Mouse (Mus musculus) CH12.LX (cell line): ENCODE results near the gene Babam2. TPM values are rescaled to one million over a fixed set of nuclear protein-coding genes. Genes with fewer than 3 reads are reported as not detected.

Experiments used
- DNase-seq: peaks from one replicate; pipeline ENCODE4 v3.0.0-alpha.2; 2013; ENCODE audit errors: extremely low read depth
- H3K27ac ChIP-seq: 2 replicates; pipeline ENCODE4 v1.5.1; 2012; ENCODE audit warnings: low read depth, mild to moderate bottlenecking, control low read depth, moderate library complexity; ENCODE audit not compliant: insufficient read depth
- H3K27me3 ChIP-seq: replicated peaks from 2 replicates; pipeline ENCODE3; 2012; ENCODE audit warnings: inconsistent platforms
- H3K36me3 ChIP-seq, 2 experiments: replicated peaks in 1 of 2; 2 replicates each; pipeline versions ENCODE3 to v1.6.1; 2012; ENCODE audit warnings: inconsistent platforms in 1 of 2, low read length in 1 of 2, mild to moderate bottlenecking in 1 of 2, mixed read lengths in 1 of 2, moderate library complexity in 1 of 2; ENCODE audit not compliant: control insufficient read depth in 1 of 2, insufficient read depth in 1 of 2
- H3K4me1 ChIP-seq, 2 experiments: 2 replicates each; pipeline ENCODE4 v1.6.1; 2012; ENCODE audit warnings: inconsistent platforms in 1 of 2, moderate library complexity in 1 of 2; ENCODE audit not compliant: insufficient read depth in 2 of 2, control insufficient read depth in 1 of 2
- H3K4me2 ChIP-seq: 2 replicates; pipeline ENCODE4 v1.6.1; 2012; ENCODE audit warnings: low read depth, mild to moderate bottlenecking, control low read depth; ENCODE audit not compliant: poor library complexity, insufficient read depth, severe bottlenecking
- H3K4me3 ChIP-seq, 3 experiments: fragments of 150-350 bp in 1 of 3; sonication (generic) in 1 of 3; replicated peaks in 1 of 3; 2 replicates each; pipeline versions ENCODE3 to v1.5.1; 2011 to 2012; ENCODE audit warnings: low read depth in 2 of 3, low read length in 2 of 3, mild to moderate bottlenecking in 2 of 3, moderate library complexity in 2 of 3, control low read depth in 1 of 3, improper control_type of control experiment in 1 of 3, inconsistent platforms in 1 of 3, mixed read lengths in 1 of 3; ENCODE audit not compliant: poor library complexity in 1 of 3
- H3K79me2 ChIP-seq: replicated peaks from 2 replicates; pipeline ENCODE4 v1.6.1; 2012; ENCODE audit warnings: mild to moderate bottlenecking, moderate library complexity; ENCODE audit not compliant: control insufficient read depth, poor library complexity, insufficient read depth, severe bottlenecking; ENCODE audit errors: extremely low read depth
- H3K9ac ChIP-seq: 2 replicates; pipeline ENCODE4 v1.6.1; 2012; ENCODE audit warnings: low read depth, mild to moderate bottlenecking, control low read depth, moderate library complexity; ENCODE audit not compliant: insufficient read depth
- H3K9me3 ChIP-seq: replicated peaks from 2 replicates; pipeline ENCODE3; 2012; ENCODE audit warnings: low read length, inconsistent platforms, mixed read lengths
- BHLHE40 ChIP-seq: IDR thresholded peaks from 2 replicates; pipeline ENCODE4 v1.6.1; 2011; ENCODE audit warnings: mild to moderate bottlenecking, low read depth, low read length, improper control_type of control experiment
- CHD1 ChIP-seq: IDR thresholded peaks from 2 replicates; pipeline ENCODE4 v1.6.1; 2012; ENCODE audit warnings: low read depth, low read length, improper control_type of control experiment, inconsistent platforms
- E2F4 ChIP-seq: IDR thresholded peaks from 2 replicates; pipeline ENCODE4 v1.6.1; 2011; ENCODE audit warnings: low read depth, low read length, improper control_type of control experiment; ENCODE audit not compliant: insufficient replicate concordance
- EP300 ChIP-seq: IDR thresholded peaks from 2 replicates; pipeline ENCODE4 v1.6.1; 2011; ENCODE audit warnings: low read length, improper control_type of control experiment
- GABPA ChIP-seq: IDR thresholded peaks from 2 replicates; pipeline ENCODE4 v1.6.1; 2012; ENCODE audit warnings: low read depth, low read length, improper control_type of control experiment, inconsistent platforms; ENCODE audit not compliant: insufficient replicate concordance
- HCFC1 ChIP-seq: IDR thresholded peaks from 2 replicates; pipeline ENCODE4 v1.6.1; 2012; ENCODE audit warnings: low read depth, mild to moderate bottlenecking, inconsistent platforms, low read length, improper control_type of control experiment
- IRF4 ChIP-seq: IDR thresholded peaks from 2 replicates; pipeline ENCODE4 v1.6.1; 2014; ENCODE audit warnings: low read depth, mild to moderate bottlenecking, inconsistent platforms, low read length, improper control_type of control experiment
- MAFK ChIP-seq: IDR thresholded peaks from 2 replicates; pipeline ENCODE4 v1.6.1; 2011; ENCODE audit warnings: low read length, improper control_type of control experiment; ENCODE audit not compliant: insufficient replicate concordance
- MAX ChIP-seq: IDR thresholded peaks from 2 replicates; pipeline ENCODE4 v1.6.1; 2011; ENCODE audit warnings: low read length, improper control_type of control experiment
- MAZ ChIP-seq: IDR thresholded peaks from 2 replicates; pipeline ENCODE4 v1.6.1; 2012; ENCODE audit warnings: low read depth, mild to moderate bottlenecking, inconsistent platforms, low read length, improper control_type of control experiment, moderate library complexity
- MEF2A ChIP-seq: IDR thresholded peaks from 2 replicates; pipeline ENCODE4 v1.6.1; 2014; ENCODE audit warnings: low read depth, mild to moderate bottlenecking, inconsistent platforms, low read length, improper control_type of control experiment, borderline replicate concordance
- MYC ChIP-seq: IDR thresholded peaks from 2 replicates; pipeline ENCODE4 v1.6.1; 2011; ENCODE audit warnings: low read depth, mild to moderate bottlenecking, improper control_type of control experiment, low read length
- POLR2AphosphoS2 ChIP-seq: IDR thresholded peaks from 2 replicates; pipeline ENCODE4 v1.6.1; 2011; ENCODE audit warnings: low read depth, low read length, improper control_type of control experiment
- RCOR1 ChIP-seq: conservative IDR thresholded peaks from 2 replicates; pipeline ENCODE4 v1.6.1; 2012; ENCODE audit warnings: low read depth, mild to moderate bottlenecking, inconsistent platforms, low read length, improper control_type of control experiment
- SIN3A ChIP-seq: IDR thresholded peaks from 2 replicates; pipeline ENCODE4 v1.6.1; 2012; ENCODE audit warnings: low read length, improper control_type of control experiment, inconsistent platforms
- SMC3 ChIP-seq: IDR thresholded peaks from 2 replicates; pipeline ENCODE4 v1.6.1; 2011; ENCODE audit warnings: low read depth, low read length, improper control_type of control experiment
- TBP ChIP-seq: conservative IDR thresholded peaks from 2 replicates; pipeline ENCODE4 v1.6.1; 2011; ENCODE audit warnings: low read depth, low read length, improper control_type of control experiment
- TCF12 ChIP-seq: IDR thresholded peaks from 2 replicates; pipeline ENCODE4 v1.6.1; 2014; ENCODE audit warnings: low read depth, mild to moderate bottlenecking, inconsistent platforms, low read length, improper control_type of control experiment
- ZKSCAN1 ChIP-seq: IDR thresholded peaks from 2 replicates; pipeline ENCODE4 v1.6.1; 2012; ENCODE audit warnings: low read depth, inconsistent platforms, low read length, improper control_type of control experiment, borderline replicate concordance
- dilution Hi-C: fragments of 300-500 bp; cut with MboI; formaldehyde crosslinking; loops from 2 replicates; pipeline ENCODE4 v1.14.3; 2020; ENCODE audit warnings: low sequenced_read_pairs; ENCODE audit not compliant: extremely low pct_unique_long_range_greater_than_20kb, extremely low pct_ligation_motif_present
- in situ Hi-C: fragments of 300-500 bp; cut with MboI; formaldehyde crosslinking; loops from 3 replicates; pipeline ENCODE4 v1.14.3; 2019; ENCODE audit warnings: low sequenced_read_pairs, low pct_ligation_motif_present, low pct_unique_long_range_greater_than_20kb, mixed read lengths
- polyA plus RNA-seq: library from polyadenylated mRNA; unstranded; fragments of >175 nt; gene quantifications from 2 replicates; pipeline ENCODE4 v1.2.1, GENCODE M21; 2012; ENCODE audit warnings: low read depth; ENCODE audit not compliant: insufficient read length
- total RNA-seq, 2 experiments: library from RNA; depleted of rRNA; stranded (reverse); fragments of 300-350 nt in 1 of 2; fragments of >200 nt in 1 of 2; gene quantifications; 2 replicates each; pipeline ENCODE4 v1.2.3; 2012 to 2014

The Babam2 gene
- total and polyA plus RNA-seq, 3 experiments, result 38.2 to 78.0 (median 39.8) TPM

GRCm38 (mm10) chr5:32035721-32036320 is 338.3 kb downstream of the Babam2 start:
- Histone ChIP-seq H3K27me3 (no peaks in the 10 kb centered on the region), H3K4me2 (no peak overlapping the region), H3K27ac (no peak overlapping the region), H3K36me3 (peaks cover 0 to 6% of the 10 kb centered on the region in 2 experiments), H3K79me2 (no peaks in the 10 kb centered on the region), H3K9ac (no peak overlapping the region), H3K4me3 (no peak overlapping the region), H3K9me3 (no peaks in the 10 kb centered on the region), H3K4me1 (peaks cover 3 to 8% of the 10 kb centered on the region in 2 experiments; a peak in 1 of 4 replicates)
- dilution Hi-C loops (no loop called here), in situ Hi-C loops (no loop called here)
- no peak for DNase-seq
- TF ChIP-seq MYC (no peak), CHD1 (no peak), SIN3A (no peak), ZKSCAN1 (no peak), BHLHE40 (no peak), HCFC1 (no peak), SMC3 (no peak), MEF2A (no peak), MAX (no peak)

- dilution Hi-C loops, result no loop called here
- in situ Hi-C loops, result no loop called here
- H3K79me2 ChIP-seq, result no peaks in the 10 kb centered on the region
Measured at GRCm38 (mm10) chr5:32036896-32037295, 339.4 kb downstream of the Babam2 start.

More at GRCm38 (mm10) chr5:32036896-32037295, 339.4 kb downstream of the Babam2 start:
- Histone ChIP-seq H3K36me3 (peaks cover 0 to 3% of the 10 kb centered on the region in 2 experiments), H3K4me3 (no peak overlapping the region), H3K4me1 (peaks cover 3 to 8% of the 10 kb centered on the region in 2 experiments; a peak in 1 of 4 replicates), H3K27me3 (no peaks in the 10 kb centered on the region), H3K27ac (no peak overlapping the region), H3K9me3 (no peaks in the 10 kb centered on the region), H3K4me2 (no peak overlapping the region), H3K9ac (no peak overlapping the region)
- no peak for TF ChIP-seq BHLHE40
- no peak for TF ChIP-seq SIN3A
- TF ChIP-seq MAFK, result no peak
- TF ChIP-seq HCFC1, result no peak
- TF ChIP-seq GABPA, result no peak
- TF ChIP-seq MEF2A, result no peak
- TF ChIP-seq E2F4, result no peak
- no peak for TF ChIP-seq MAZ
- no peak for TF ChIP-seq IRF4
- no peak for TF ChIP-seq TBP
- no peak for TF ChIP-seq POLR2AphosphoS2
- no peak for TF ChIP-seq TCF12
- no peak for TF ChIP-seq EP300
- TF ChIP-seq RCOR1, result no peak
- no peak for DNase-seq
